Mouse (Mus musculus): ENCODE measurements around the gene Tpra1.

GRCm38 (mm10) chr6:88897246-88897645 is 4.8 kb upstream of the Tpra1 start:
- TF ChIP-seq POLR2A (IDR thresholded peaks at IDR 0.05; ENCODE audit: borderline replicate concordance, extremely low read depth, insufficient read depth, insufficient read length, poor library complexity, severe bottlenecking): no peak
- TF ChIP-seq CTCF (IDR thresholded peaks at IDR 0.05; ENCODE audit: borderline replicate concordance, extremely low read depth, insufficient read depth, insufficient read length): no peak
